Mouse (Mus musculus) spleen, embryonic (tissue): ENCODE results near the gene Pik3cb.

Source experiments
- CTCF ChIA-PET: fragments of 350-600 bp; sonication (Branson Sonifier 250); formaldehyde crosslinking; loops from one replicate; lab custom pipeline; 2022; lab: Charles Lee

Gene Pik3cb

DNA sequence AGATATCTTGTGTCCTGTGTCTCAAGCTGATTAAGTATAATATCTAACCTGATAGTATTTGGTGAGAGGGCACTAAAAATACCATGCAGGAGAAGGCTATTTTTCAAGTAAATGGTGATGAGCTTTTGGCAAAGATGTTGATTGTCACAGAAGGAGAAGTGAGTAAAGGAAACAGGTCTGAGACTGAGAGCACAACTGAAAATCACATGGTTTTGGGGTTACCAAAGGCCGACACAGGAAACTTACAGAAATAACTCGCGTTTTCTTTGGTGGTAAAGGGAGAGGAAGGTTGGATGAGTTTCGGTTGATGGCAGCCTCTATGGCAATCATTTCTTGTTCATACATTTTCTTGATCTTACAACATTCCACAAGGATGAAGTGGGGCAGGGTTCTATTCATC, 50.5 kb downstream of the Pik3cb start:
- CTCF ChIA-PET = no interaction called here

DNA sequence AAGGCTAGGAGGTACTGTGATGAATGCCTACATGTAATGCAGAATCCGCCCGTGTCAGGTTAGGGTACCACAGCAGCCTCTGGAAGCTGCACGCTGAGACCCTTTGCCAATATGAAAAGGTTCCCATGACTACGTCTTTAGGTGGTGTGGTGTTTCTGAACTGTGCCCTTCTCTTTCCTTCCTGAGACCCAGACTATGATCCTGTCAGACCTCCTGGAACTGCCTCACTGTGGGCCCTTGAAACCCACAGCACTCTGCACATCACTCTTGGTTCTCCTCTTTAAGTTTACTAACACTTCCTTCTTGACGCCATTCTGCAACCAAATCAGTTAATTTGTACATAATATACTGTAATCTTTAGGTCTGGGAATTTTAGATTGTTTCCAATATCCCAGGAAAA, 58.7 kb downstream of the Pik3cb start:
- CTCF ChIA-PET = no interaction called here

DNA sequence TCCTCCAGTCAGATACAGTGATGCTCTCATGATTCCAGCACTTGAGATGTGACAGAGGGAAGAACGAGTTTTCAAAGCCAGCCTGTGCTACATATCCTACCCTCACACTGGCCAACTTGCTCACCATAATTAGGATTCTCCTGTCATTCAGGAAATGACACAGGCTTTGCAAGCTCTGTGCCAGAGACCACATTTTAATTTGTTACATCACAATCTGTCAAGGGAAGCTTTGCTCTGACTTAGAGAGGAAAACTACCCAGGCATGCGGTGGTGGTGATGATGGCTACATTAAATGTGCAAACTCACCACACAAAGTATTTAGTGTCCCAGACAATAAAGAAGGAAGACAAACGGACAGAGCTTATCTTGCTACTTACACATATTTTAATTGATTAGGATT, 59.1 kb downstream of the Pik3cb start:
- CTCF ChIA-PET = no interaction called here

DNA sequence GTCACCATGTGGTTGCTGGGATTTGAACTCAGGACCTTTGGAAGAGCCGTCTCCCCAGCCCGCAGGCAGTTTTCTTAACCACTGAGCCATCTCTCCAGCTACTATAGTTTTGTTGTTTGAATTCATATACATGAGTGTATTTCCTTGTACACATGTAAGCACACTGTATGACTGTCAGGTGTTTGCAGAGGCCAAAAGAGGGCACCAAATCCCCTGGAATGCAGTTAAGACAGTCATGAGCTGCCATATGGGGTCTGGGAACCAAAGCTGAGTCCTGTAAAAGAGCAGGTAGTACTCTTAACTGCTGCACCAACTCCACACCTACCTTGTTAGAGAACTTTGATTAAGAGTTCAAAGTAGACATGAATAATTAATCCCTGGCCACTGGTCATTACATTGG, 59.8 kb downstream of the Pik3cb start:
- CTCF ChIA-PET = no interaction called here

DNA sequence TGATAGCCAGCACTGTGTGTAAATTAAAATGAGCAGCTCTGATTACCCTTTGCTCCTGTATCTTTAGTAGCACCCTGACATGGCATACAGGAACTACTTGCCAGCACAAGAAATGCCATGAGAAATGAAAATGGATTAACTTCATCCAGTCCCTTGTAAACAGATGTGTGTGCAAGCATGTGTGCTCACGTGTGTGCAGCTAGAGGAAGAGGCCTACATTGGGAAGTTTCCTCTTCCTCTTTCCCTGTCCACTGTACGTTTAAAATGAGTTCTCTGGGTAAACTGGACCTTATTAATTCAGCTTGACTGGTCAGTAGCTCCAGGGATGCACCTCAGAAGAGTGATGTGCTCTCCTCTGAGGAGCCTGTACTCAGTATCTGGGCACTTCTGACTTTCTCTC, 66.0 kb downstream of the Pik3cb start:
- CTCF ChIA-PET = no interaction called here

DNA sequence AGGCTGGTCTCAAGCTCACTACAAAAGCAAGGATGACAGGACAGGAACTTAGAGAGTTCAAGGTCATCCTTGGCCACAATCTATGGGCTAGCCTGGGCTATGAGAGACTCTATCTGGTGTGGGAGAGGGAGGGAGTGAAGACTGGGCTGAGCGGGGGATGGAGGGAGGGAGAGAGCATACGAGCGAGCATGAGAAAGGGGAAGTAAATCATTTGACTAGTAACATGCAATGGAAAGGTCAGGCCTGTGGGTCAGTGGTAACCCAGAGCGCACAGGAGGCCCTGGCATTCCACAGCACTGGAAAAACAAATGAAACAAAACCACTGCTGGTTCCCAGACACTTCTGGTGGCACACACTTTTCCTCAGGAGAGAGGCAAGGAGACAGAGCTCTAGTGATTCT, 67.9 kb downstream of the Pik3cb start:
- CTCF ChIA-PET = interaction anchor here (0.6 to 0.7 kb wide), 2 partner anchors 58 to 90 kb away, joined by 3 to 18 read pairs; no protein-coding TSS in a partner anchor

DNA sequence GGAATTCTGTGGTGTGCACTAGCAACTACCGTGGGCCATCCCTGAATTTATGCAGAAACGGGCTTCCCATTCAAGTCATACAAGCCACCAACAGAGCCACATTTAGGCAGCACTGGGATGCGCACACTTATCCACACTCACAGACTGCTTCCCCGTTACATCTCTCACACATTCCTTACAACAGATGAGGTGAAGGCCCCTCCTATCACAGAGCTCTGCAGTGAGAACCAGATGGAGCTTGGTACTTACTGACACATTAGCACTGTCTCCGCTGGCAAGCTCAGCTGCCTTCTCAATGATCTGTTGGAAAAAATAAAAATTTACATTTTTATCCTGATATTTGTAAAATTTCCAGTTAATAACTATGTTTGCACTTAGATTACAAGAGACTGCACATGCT, 75.1 kb downstream of the Pik3cb start:
- CTCF ChIA-PET = no interaction called here

DNA sequence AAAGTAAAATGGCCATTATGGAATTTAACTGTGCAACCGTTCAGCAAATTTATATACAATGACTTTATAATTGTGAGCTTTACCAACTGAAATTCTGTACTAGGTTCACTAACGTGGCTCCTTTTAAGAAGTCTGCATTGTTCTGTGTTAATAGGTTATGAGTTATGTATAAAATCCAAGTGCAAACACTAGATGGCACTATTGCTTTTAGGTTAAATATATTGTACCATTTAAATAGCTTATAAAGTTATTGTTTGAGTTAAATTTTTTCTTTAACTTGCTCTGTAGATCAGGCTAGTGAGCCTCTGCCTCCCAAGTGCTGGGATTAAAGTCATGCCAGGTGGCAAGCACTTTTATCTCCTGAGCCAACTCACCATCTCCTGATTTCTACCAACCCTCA, 76.2 kb downstream of the Pik3cb start:
- CTCF ChIA-PET = no interaction called here

DNA sequence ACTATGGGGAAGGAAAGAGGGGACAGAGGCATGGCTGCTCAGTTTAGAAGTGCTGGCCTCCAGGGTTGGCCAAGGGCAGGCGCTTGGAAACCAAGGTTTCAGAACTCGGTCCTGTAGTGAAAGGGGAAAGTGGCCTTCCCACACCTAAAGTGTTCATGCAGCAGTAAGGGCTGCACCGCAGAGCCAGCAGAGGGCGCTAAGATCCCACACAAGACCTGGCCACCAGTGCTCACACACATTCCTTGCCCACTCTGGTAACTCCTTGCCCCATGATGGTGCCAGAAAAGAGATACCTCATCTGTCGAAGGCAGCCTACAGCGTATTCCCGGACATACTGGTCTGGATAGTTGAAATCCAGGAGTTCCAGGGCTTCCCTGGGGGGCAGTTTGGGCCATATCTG, 77.9 kb downstream of the Pik3cb start:
- CTCF ChIA-PET = interaction anchor here (1.2 kb wide), 1 partner anchor 312 kb away, joined by 13 read pairs; no protein-coding TSS in a partner anchor

DNA sequence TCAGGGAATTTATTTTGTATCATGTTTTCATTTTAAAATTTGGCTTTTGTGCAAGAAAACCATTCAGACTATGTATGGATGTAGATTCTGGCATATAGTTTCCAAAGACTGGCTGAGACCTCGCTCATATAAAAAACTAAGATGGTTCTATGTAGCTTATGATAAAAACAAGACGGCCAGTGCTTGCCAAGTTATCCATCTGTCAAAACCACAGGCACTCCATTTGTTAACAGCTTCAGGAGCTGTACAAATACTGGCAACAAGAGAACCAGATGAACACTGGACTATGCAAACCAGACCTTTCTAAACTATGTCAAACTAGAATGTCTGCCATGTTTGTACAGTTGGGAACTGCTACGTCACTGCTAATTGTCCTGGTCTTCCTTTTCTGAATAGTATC, 82.7 kb downstream of the Pik3cb start:
- CTCF ChIA-PET = no interaction called here

DNA sequence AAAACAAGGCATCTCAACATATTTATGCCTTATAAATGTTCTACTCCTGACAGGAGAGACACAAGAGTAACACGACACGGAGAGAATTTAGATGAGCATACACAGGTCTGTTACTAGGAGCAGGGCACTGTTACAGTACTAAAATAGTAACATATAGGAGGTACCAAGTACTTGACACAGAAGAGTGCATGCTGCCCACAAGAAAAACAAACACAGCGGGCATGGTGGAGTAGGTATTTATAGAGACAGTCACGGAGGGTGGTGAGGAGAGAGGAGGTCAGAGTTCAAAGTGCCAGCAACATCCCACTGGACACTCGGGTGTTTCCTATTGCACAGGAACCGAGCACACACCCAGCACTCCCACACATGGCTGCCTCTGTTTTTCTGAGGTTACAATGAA, 90.7 kb downstream of the Pik3cb start:
- CTCF ChIA-PET = no interaction called here

DNA sequence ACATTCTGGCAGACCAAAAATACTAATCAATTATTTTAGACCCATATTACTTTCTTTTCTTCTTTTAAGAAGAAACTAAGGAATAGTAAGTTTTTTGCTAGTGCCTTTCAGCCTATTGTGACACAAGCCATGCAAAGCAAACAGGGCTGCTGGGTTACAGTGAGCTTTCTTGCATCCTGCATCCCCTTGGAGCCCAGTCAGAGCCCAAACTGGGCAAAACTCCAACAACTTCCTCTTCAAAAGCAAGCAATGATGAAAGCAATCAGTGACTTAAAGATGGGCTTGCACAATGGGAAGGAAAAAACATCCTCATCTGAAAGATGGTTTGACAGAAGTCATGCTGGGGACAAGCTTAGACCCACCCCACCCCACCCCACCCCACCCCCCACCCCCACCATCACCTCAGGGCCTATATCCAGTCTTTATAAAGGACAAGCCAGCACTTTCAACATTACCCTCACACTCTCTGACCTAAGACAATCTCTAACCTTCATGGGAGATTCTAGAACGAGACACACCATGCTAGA, 91.6 kb downstream of the Pik3cb start:
- CTCF ChIA-PET = no interaction called here

DNA sequence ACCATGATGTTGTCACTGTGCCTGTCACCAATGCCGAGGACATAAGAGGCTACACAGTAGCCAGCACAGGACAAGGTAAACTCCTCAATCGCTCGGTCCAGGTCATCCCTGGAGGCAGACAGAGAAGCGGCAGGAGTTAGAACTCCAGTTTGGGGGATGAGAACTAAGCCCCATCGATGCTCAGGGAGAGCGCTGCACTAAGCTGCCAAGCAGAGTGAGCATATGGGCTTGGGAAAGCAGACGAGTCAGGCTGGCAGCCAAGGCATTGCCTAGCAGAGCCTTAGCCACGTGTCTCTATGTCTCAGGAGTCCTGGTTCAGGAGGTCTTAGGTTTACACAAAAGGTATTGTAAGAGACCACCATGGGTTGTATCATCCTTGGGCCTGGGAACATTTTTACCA, 95.7 kb downstream of the Pik3cb start:
- CTCF ChIA-PET = no interaction called here

DNA sequence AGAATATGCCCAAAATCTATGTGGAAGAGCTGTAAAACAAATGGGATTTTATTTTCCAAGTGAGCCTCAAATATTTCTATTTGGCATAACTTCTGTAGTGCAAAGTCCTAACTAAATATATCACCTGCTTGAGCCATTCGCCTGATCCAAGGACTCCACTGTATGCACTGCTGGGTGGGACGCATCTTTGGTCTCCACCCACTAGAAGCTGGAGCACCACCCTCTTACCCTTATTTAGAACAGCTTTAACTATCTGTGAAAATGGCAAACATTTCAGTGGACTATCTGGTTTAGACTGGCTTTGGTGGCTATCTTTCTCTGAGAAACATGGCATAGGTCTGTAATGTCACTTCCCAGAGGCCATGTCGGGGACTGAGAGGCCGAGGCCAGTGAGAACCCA, 97.8 kb downstream of the Pik3cb start:
- CTCF ChIA-PET = no interaction called here

DNA sequence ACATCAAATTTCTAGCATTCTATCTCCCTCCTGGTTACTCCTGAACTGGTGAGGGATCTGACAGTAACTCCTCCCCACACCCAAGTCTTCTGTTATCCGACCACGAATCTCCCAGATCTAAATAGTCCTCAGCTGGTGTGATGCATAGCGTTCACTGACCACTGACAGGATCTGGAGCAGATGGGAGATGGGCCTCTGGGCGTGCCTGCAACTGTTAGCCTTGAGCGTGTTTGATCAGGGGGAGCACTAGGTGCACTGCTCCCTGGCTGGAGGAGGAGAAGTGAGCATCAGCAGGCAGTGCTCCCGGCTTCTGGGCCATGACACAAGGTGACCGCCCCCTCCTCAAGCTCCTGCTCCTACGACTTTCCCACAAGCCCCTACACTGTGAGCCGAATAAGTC, 98.4 kb downstream of the Pik3cb start:
- CTCF ChIA-PET = no interaction called here

DNA sequence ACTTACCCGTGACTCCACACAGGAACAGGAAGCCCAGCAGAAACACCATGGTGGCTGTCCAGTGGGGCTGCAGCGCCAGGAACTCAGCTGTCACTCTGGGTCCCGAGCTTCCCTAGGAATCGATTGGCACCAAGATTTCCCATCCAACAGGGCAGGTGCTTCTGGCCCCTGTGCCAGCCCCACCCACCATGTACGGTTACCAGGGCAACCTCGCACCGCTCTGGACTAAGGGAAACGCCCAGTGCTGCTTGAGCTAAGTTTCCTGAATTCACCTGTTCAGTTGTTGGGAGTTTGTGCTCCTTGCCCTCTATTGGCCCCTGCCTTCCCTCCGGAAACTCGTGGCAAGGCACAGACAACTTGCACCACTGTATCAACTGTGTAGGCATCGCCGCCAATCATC, 104.8 kb downstream of the Pik3cb start, which contains the start of gene Gm1123:
Gene Gm1123, minus strand, starts transcription at position 141 of the 400 bp plus-strand sequence.
- CTCF ChIA-PET = interaction anchor here (0.6 kb wide), 1 partner anchor 24 kb away, joined by 4 read pairs; no protein-coding TSS in a partner anchor

DNA sequence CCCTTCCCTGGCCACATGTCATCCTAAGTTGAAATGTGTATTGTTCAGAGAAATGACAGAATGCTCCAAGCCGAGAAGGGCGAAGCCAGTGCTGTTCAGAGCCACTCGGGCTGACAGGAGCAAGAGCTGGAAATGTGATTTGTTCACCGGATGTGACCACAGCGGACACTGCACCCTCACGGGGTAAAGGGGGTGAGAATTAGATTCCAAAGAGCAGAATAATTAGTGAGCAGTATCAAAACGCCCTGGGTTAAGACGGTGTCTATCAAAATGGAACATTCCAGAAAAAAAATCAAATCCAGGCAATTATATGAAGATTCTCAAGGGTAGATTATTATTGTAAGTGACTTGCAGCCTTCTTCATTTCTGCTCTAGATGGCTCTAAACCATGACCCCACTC, 106.3 kb downstream of the Pik3cb start:
- CTCF ChIA-PET = no interaction called here

DNA sequence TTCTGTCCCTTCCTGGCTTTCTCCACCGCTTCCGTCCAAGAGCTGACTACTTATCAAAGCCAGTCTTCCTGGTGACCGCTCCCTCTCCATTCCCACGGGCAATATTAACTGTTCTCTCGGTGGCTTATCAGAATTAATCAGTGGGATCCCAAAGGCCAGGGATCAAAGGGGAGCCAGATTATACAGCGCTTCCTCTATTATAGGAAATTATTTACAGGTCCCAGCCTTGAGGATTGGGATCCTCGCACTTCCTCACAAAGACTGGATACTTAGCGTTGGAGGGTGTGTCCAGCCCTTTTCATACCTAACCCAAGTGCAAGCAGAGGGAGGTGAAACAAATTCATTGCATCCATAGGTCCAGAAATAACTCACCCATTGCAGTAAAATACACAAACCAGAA, 108.4 kb downstream of the Pik3cb start:
- CTCF ChIA-PET = no interaction called here

DNA sequence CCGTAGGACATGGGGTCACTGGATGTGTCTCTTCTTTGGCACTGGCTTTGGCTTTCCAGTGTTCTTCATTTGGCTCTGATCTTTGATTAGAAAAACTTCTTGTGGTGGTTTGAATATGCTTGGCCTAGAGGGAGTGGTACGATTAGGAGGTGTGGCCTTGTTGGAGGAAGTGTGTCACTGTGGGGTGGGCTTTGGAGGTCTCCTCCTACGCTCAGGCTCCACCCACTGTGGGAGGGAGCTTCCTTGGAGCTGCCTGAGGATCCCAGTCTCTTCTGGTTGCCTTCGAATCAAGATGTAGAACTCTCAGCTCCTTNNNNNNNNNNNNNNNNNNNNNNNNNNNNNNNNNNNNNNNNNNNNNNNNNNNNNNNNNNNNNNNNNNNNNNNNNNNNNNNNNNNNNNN, 118.7 kb downstream of the Pik3cb start:
- CTCF ChIA-PET = interaction anchor here (1.3 kb wide), 1 partner anchor 32 kb away, joined by 4 read pairs; no protein-coding TSS in a partner anchor

DNA sequence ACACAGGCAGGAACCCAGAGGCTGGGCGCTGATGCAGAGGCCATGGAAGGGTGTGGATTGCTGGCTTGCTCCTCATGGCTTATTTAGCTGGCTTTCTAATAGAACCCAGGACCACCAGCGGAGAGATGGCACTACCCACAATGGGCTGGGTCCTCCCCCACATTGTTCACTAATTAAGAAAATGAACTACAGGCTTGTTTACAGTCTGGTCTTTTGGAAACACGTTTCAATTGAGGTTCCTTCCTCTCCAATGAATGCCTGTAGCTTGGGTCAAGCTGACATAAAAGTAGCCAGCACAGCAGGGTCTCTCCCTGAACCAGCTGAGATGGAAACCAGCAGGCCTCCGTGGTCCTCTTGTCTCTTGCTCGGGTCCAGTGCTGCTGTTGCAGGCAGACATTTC, 119.3 kb downstream of the Pik3cb start:
- CTCF ChIA-PET = interaction anchor here (1.3 kb wide), 1 partner anchor 31 kb away, joined by 4 read pairs; no protein-coding TSS in a partner anchor

DNA sequence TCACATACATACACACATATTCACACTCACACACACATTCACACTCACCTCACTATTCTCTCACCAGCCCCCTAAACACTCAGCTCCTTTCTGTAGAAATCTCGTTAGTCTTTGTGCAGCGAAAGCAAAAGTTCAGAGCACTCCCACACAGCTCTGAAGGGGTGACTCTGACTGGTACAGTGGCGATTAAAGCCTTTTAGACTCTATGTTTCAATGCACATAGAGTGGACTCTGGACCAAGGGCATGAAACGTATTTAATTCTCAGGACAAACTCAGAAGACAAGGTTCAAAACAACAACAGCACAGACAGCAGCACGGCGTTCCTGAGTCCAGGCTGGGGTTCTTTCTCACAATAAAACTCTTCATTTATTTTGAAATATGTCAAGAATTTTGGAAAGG, 122.7 kb downstream of the Pik3cb start:
- CTCF ChIA-PET = no interaction called here

DNA sequence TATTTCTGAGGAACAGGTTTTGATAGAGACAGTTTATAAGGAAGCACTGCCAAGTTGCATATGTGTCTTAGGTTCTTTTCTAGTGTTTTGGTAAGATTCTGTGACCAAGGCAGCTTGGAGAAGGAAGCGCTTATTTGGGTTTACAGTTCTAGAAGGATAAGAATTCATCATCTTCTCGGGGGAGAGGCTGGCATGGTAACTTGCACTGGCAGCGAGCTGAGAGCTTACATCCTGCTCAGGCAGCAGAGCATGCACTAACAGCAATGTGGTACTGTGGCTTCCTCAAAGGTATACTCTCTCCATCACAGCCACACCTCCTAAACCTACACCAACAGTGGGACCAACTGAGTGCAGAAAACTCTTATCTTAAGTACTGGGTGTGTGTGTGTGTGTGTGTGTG, 123.7 kb downstream of the Pik3cb start:
- CTCF ChIA-PET = no interaction called here

DNA sequence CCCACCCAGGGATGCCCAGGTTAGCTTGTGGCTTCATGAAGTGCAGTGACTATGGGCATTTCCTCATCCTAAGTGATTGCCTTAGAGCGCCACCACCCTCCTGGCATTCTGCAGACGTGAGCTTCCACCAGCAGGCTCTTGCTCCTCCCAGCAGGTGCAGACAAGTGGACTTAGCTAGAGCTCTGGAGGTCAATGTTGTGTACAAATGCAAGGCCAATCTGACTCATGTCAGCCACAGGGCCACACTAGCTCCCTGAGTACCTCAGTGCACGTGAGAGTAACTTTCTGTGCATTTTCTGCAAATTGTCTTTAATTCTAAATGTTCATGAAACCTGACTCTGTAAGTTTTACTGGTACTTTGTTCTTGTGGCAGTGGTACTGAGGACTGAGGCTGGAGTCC, 124.1 kb downstream of the Pik3cb start:
- CTCF ChIA-PET = no interaction called here

DNA sequence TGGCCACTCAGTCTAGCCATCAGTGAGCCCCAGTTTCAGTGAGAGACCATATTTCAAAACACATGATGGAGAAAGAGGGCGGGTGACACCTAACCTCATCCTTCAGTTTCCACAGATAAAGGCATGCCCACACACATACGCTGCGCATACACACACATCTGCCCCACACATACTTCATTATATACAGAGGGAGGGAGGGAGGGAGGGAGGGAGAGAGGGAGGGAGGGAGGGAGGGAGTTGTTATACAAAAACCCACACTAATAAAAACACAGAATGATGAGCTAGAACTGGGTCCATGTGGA, 130.6 kb downstream of the Pik3cb start:
- CTCF ChIA-PET = no interaction called here
